In the genomic region with DNA sequence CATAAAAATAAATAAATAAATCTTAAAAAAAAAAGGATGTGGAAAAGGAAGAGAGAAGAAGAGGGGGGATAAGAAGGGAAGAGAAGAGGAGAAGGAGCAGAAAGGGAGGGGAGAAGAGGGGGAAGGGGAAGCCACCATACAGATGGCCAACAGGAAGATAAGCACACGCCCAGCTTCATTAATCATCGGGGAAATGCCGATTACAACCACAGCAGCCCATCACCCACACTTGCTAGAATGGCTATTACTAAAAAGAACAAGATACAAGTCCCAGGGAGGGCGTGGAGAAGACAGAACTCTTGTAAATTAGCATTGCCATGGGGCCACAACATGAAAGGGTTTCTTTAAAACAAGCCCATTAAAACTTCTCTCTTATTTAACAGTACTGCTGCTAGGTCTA, we compare ENCODE assay signal across 23 mouse cellular contexts.
DNase-seq lines count a peak whose midpoint lies in the region; TF ChIP-seq lines count a peak whose summit lies in the region.
"Had no signal": no experiment of that assay in that cellular context is flagged by ENCODE, and none has a peak within 500 bp of the region (broad histone marks: within the 10 kb centered on the region; RNA-seq: fewer than 3 reads in every experiment).

No protein-coding gene starts in this region.

- no peak for TF ChIP-seq POLR2A in MEL (IDR thresholded peaks at IDR 0.05; ENCODE audit: control insufficient read depth in 1 of 2, insufficient read depth in 1 of 2, low read depth in 1 of 2, low read length in 2 of 2, poor library complexity in 1 of 2)

- TF ChIP-seq RAD21 in MEL (IDR thresholded peaks at IDR 0.05; ENCODE audit: low read depth, low read length) = no peak

- H3K36me3 ChIP-seq in MEL (ENCODE audit: control insufficient read depth in 1 of 2, insufficient read depth in 2 of 2, low read length in 2 of 2) = peaks cover 0 to 15% of the 10 kb centered on the region in 2 experiments; a peak in 2 of 4 replicates
- H3K36me3 ChIP-seq: embryonic facial prominence, embryonic 10.5 days; embryonic facial prominence, embryonic 12.5 days; forebrain, embryonic 15.5 days; G1E had no signal

- H3K27ac ChIP-seq in MEL (ENCODE audit: control insufficient read depth, low read depth, low read length) = peak overlapping the region; percentile 72
- H3K27ac ChIP-seq: embryonic facial prominence, embryonic 10.5 days; embryonic facial prominence, embryonic 12.5 days; forebrain, embryonic 13.5 days; forebrain, embryonic 15.5 days had no signal

- DNase-seq in 416B (ENCODE audit: low read depth) (peak; percentile 37), MEL (ENCODE audit: low read depth, low spot score) (peak; percentile 73), ZHBTc4 (ENCODE audit: low read depth, low spot score) (peak; percentile 11)
- DNase-seq in ovary, postnatal 10 days (ENCODE audit: low spot score) = no peak
- no peak for DNase-seq in T-cell, adult 2 months (ENCODE audit: low spot score)
- DNase-seq in gastrocnemius, postnatal 25 days = no peak
- DNase-seq: adrenal gland, adult 8-10 months; adrenal gland, postnatal 14 days; adrenal gland, postnatal 36 days; B cell, adult 2 months; cerebellum, adult 11-12 months; cerebellum, adult 2 months; cerebellum, adult 9-10 months; cerebellum, postnatal 10 days; cerebellum, postnatal 25 days; forebrain, postnatal 0 days had no signal

- H3K9me3 ChIP-seq in MEL (replicated peaks; ENCODE audit: insufficient read depth, low read length) = no peaks in the 10 kb centered on the region
- H3K9me3 ChIP-seq: embryonic facial prominence, embryonic 10.5 days; embryonic facial prominence, embryonic 12.5 days; forebrain, embryonic 13.5 days; forebrain, embryonic 15.5 days had no signal

- H3K27me3 ChIP-seq in MEL (ENCODE audit: control insufficient read depth in 1 of 2, insufficient read depth in 2 of 2, low read length in 2 of 2) = no peaks in the 10 kb centered on the region
- H3K27me3 ChIP-seq: CH12.LX; embryonic facial prominence, embryonic 12.5 days; forebrain, embryonic 13.5 days; forebrain, embryonic 15.5 days; Patski had no signal

- H3K9ac ChIP-seq in MEL (ENCODE audit: control insufficient read depth, low read depth, low read length, poor library complexity, severe bottlenecking) = peak overlapping the region; percentile 39; the same call in 1 of the 2 replicates
- H3K9ac ChIP-seq: embryonic facial prominence, embryonic 12.5 days; forebrain, embryonic 13.5 days; forebrain, embryonic 15.5 days; forebrain, postnatal 0 days had no signal

- no peaks in the 10 kb centered on the region for H3K79me2 ChIP-seq in MEL (ENCODE audit: control insufficient read depth, insufficient read depth, low read length, poor library complexity)

- peaks cover 8 to 22% of the 10 kb centered on the region in 2 experiments for H3K4me1 ChIP-seq in MEL (ENCODE audit: control insufficient read depth in 1 of 2, insufficient read depth in 2 of 2, low read length in 2 of 2)
- H3K4me1 ChIP-seq: embryonic facial prominence, embryonic 10.5 days; embryonic facial prominence, embryonic 12.5 days; forebrain, embryonic 13.5 days; forebrain, embryonic 15.5 days had no signal

- no peak for TF ChIP-seq CTCF in MEL (IDR thresholded peaks at IDR 0.05 in 2 of 3, conservative IDR thresholded peaks at IDR 0.05 in 1 of 3; ENCODE audit: control insufficient read depth in 1 of 3, insufficient read depth in 1 of 3, low read depth in 2 of 3, low read length in 3 of 3, poor library complexity in 1 of 3, severe bottlenecking in 1 of 3)

- peak overlapping the region; percentile 9 to 26; a peak in 2 of 4 replicates for H3K4me3 ChIP-seq in MEL (ENCODE audit: control insufficient read depth in 1 of 2, insufficient read depth in 1 of 2, low read depth in 2 of 2, low read length in 2 of 2)
- H3K4me3 ChIP-seq: embryonic facial prominence, embryonic 10.5 days; embryonic facial prominence, embryonic 12.5 days; forebrain, embryonic 13.5 days; forebrain, embryonic 15.5 days had no signal

- TF ChIP-seq EP300 in MEL (IDR thresholded peaks at IDR 0.05; ENCODE audit: low read depth in 1 of 2, low read length in 2 of 2) = peak; percentile 89 to 92

TF ChIP-seq in MEL, 35 proteins besides CTCF, POLR2A, EP300 and RAD21:
- no peak for TF ChIP-seq USF2 (IDR thresholded peaks at IDR 0.05; ENCODE audit: borderline replicate concordance in 1 of 2, insufficient read depth in 1 of 2, low read depth in 1 of 2, low read length in 2 of 2)
- peak; percentile 87 for TF ChIP-seq TCF12 (IDR thresholded peaks at IDR 0.05; ENCODE audit: low read depth, low read length)
- no peak for TF ChIP-seq UBTF (IDR thresholded peaks at IDR 0.05; ENCODE audit: borderline replicate concordance, insufficient read depth, low read depth, low read length)
- 0 out of 2 replicates have a peak, but pooled peaks have one; percentile 38 for TF ChIP-seq MAZ (IDR thresholded peaks at IDR 0.05; ENCODE audit: low read depth, low read length)
- TF ChIP-seq MAFK (IDR thresholded peaks at IDR 0.05; ENCODE audit: borderline replicate concordance, low read depth, low read length) = peak; percentile 29; the same call in 1 of the 2 replicates
- no peak for TF ChIP-seq MXI1 (IDR thresholded peaks at IDR 0.05; ENCODE audit: low read depth, low read length)
- no peak for TF ChIP-seq KAT2A (conservative IDR thresholded peaks at IDR 0.05; ENCODE audit: low read depth, low read length)
- no peak for TF ChIP-seq NELFE (IDR thresholded peaks at IDR 0.05; ENCODE audit: low read depth, low read length)
- no peak for TF ChIP-seq NRF1 (IDR thresholded peaks at IDR 0.05; ENCODE audit: insufficient read depth, low read depth, low read length, poor library complexity, severe bottlenecking)
- TF ChIP-seq SMC3 (IDR thresholded peaks at IDR 0.05; ENCODE audit: low read depth, low read length) = no peak
- no peak for TF ChIP-seq ZMIZ1 (IDR thresholded peaks at IDR 0.05; ENCODE audit: low read depth, low read length)
- peak; percentile 88 for TF ChIP-seq GATA1 (IDR thresholded peaks at IDR 0.05; ENCODE audit: low read depth, low read length)
- 0 out of 2 replicates have a peak, but pooled peaks have one; percentile 39 for TF ChIP-seq MYC (IDR thresholded peaks at IDR 0.05; ENCODE audit: low read depth, low read length)
- no peak for TF ChIP-seq USF1 (IDR thresholded peaks at IDR 0.05; ENCODE audit: low read depth, low read length)
- no peak for TF ChIP-seq E2F4 (IDR thresholded peaks at IDR 0.05; ENCODE audit: borderline replicate concordance, low read depth, low read length)
- no peak for TF ChIP-seq POLR2AphosphoS5 (IDR thresholded peaks at IDR 0.05; ENCODE audit: borderline replicate concordance, low read depth, low read length)
- TF ChIP-seq SIN3A (IDR thresholded peaks at IDR 0.05; ENCODE audit: low read length) = no peak; the same call in 1 of the 2 replicates
- no peak for TF ChIP-seq MEF2A (IDR thresholded peaks at IDR 0.05; ENCODE audit: extremely low read depth, insufficient replicate concordance, low read depth, low read length, poor library complexity, severe bottlenecking)
- TF ChIP-seq TBP (IDR thresholded peaks at IDR 0.05; ENCODE audit: low read depth, low read length) = no peak
- 0 out of 2 replicates have a peak, but pooled peaks have one; percentile 17 for TF ChIP-seq BHLHE40 (IDR thresholded peaks at IDR 0.05; ENCODE audit: borderline replicate concordance, low read depth, low read length)
- TF ChIP-seq POLR2AphosphoS2 (IDR thresholded peaks at IDR 0.05; ENCODE audit: low read length) = no peak
- peak; percentile 41; the same call in 1 of the 2 replicates for TF ChIP-seq TAL1 (IDR thresholded peaks at IDR 0.05; ENCODE audit: low read length)
- TF ChIP-seq MAX (IDR thresholded peaks at IDR 0.05; ENCODE audit: low read length) = no peak
- TF ChIP-seq ZKSCAN1 (IDR thresholded peaks at IDR 0.05; ENCODE audit: low read depth, low read length) = no peak
- TF ChIP-seq GABPA (IDR thresholded peaks at IDR 0.05; ENCODE audit: low read depth, low read length) = no peak
- TF ChIP-seq JUND (IDR thresholded peaks at IDR 0.05; ENCODE audit: low read depth, low read length) = no peak
- peak; percentile 81 for TF ChIP-seq CHD2 (IDR thresholded peaks at IDR 0.05; ENCODE audit: low read length)
- TF ChIP-seq CHD1 (IDR thresholded peaks at IDR 0.05; ENCODE audit: low read depth, low read length) = no peak
- no peak for TF ChIP-seq ZNF384 (IDR thresholded peaks at IDR 0.05; ENCODE audit: low read depth, low read length)
- TF ChIP-seq MYB (IDR thresholded peaks at IDR 0.05; ENCODE audit: low read depth, low read length) = no peak
- no peak for TF ChIP-seq ZC3H11A (IDR thresholded peaks at IDR 0.05; ENCODE audit: low read depth, low read length)
- peak; percentile 84 for TF ChIP-seq ETS1 (IDR thresholded peaks at IDR 0.05; ENCODE audit: low read depth, low read length)
- TF ChIP-seq ELF1 (IDR thresholded peaks at IDR 0.05; ENCODE audit: low read depth, low read length) = no peak
- TF ChIP-seq HCFC1 (IDR thresholded peaks at IDR 0.05; ENCODE audit: low read depth, low read length) = 0 out of 2 replicates have a peak, but pooled peaks have one; percentile 29
- TF ChIP-seq RCOR1 (IDR thresholded peaks at IDR 0.05; ENCODE audit: low read depth, low read length) = peak; percentile 71; the same call in 1 of the 2 replicates

Comparison
In these comparisons a context has a peak if more than half of its experiments do, and no peak if none do; other contexts are left out.
1. DNase-seq: peak in 416B (single experiment), MEL (single experiment) and ZHBTc4 (single experiment); none in ovary, postnatal 10 days (single experiment), T-cell, adult 2 months (single experiment) and gastrocnemius, postnatal 25 days (single experiment).